1 mouse cellular context compared by ENCODE assay signal in the genomic region with DNA sequence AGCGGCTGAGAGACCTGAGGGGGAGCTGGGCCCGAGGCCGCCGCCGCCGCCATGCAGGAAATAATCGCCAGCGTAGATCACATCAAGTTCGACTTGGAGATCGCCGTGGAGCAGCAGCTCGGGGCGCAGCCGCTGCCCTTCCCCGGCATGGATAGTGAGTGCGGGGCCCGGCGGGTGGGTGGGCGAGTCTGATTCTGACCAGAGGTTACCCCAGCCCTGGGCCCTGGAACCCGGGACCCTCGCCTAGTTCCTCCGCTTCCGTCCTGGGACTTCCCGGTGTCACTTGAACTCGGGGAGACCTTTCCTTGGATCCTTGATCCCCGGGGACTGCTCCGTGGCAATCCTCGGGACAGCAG.
TF ChIP-seq lines count a peak whose summit lies in the region.

No protein-coding gene starts in this region.

TF ChIP-seq in MEL, 35 proteins besides CTCF, POLR2A, EP300 and RAD21 (continued from another document):
- TF ChIP-seq KAT2A (conservative IDR thresholded peaks at IDR 0.05; ENCODE audit: low read depth, low read length): no peak
- no peak for TF ChIP-seq ZC3H11A (IDR thresholded peaks at IDR 0.05; ENCODE audit: low read depth, low read length)
- no peak for TF ChIP-seq MAX (IDR thresholded peaks at IDR 0.05; ENCODE audit: low read length)
- TF ChIP-seq UBTF (IDR thresholded peaks at IDR 0.05; ENCODE audit: borderline replicate concordance, insufficient read depth, low read depth, low read length): no peak
- no peak for TF ChIP-seq ELF1 (IDR thresholded peaks at IDR 0.05; ENCODE audit: low read depth, low read length)
- no peak for TF ChIP-seq SIN3A (IDR thresholded peaks at IDR 0.05; ENCODE audit: low read length)
- TF ChIP-seq CHD1 (IDR thresholded peaks at IDR 0.05; ENCODE audit: low read depth, low read length): no peak
- no peak for TF ChIP-seq TBP (IDR thresholded peaks at IDR 0.05; ENCODE audit: low read depth, low read length)
- no peak for TF ChIP-seq CHD2 (IDR thresholded peaks at IDR 0.05; ENCODE audit: low read length)
- TF ChIP-seq GATA1 (IDR thresholded peaks at IDR 0.05; ENCODE audit: low read depth, low read length): no peak
- TF ChIP-seq NRF1 (IDR thresholded peaks at IDR 0.05; ENCODE audit: insufficient read depth, low read depth, low read length, poor library complexity, severe bottlenecking): no peak
